Mouse (Mus musculus) neural tube, embryonic 13.5 days (tissue): Measurements from ENCODE around the gene Plce1. TPM values are rescaled to one million over a fixed set of nuclear protein-coding genes. Genes with fewer than 3 reads are reported as not detected.
A peak's percentile ranks its signal among the peaks of the same experiment; 100 is the strongest.

Source experiments
- ATAC-seq: fragments of 200-750 bp; cut with Nextera tagmentation; 2 replicates; pipeline ENCODE4 v1.8.0; 2017; ENCODE audit warnings: low read depth, mild to moderate bottlenecking, moderate TSS enrichment, moderate library complexity
- H3K27ac ChIP-seq: fragments of 300-500 bp; sonication (generic); replicated peaks from 2 replicates; pipeline ENCODE4 v1.5.1; 2015; ENCODE audit warnings: moderate library complexity, mild to moderate bottlenecking, inconsistent platforms
- H3K27me3 ChIP-seq: fragments of 300-500 bp; sonication (generic); 2 replicates; pipeline ENCODE4 v1.6.1; 2015; ENCODE audit warnings: mild to moderate bottlenecking, inconsistent platforms
- H3K36me3 ChIP-seq: fragments of 300-500 bp; sonication (generic); 2 replicates; pipeline ENCODE4 v1.6.1; 2015; ENCODE audit warnings: mild to moderate bottlenecking, inconsistent platforms
- H3K4me1 ChIP-seq: fragments of 300-500 bp; sonication (generic); replicated peaks from 2 replicates; pipeline ENCODE4 v1.6.1; 2015; ENCODE audit warnings: inconsistent platforms
- H3K4me2 ChIP-seq: fragments of 300-500 bp; sonication (generic); 2 replicates; pipeline ENCODE4 v1.6.1; 2015; ENCODE audit warnings: inconsistent platforms, mild to moderate bottlenecking, moderate library complexity
- H3K4me3 ChIP-seq: fragments of 300-500 bp; sonication (generic); 2 replicates; pipeline ENCODE4 v1.5.1; 2015; ENCODE audit warnings: mild to moderate bottlenecking, inconsistent platforms
- H3K9ac ChIP-seq: fragments of 300-500 bp; sonication (generic); 2 replicates; pipeline ENCODE4 v1.6.1; 2015; ENCODE audit warnings: moderate library complexity, mild to moderate bottlenecking, inconsistent platforms
- H3K9me3 ChIP-seq: fragments of 300-500 bp; sonication (generic); 2 replicates; pipeline ENCODE4 v1.6.1; 2016; ENCODE audit warnings: inconsistent platforms
- WGBS: fragments of 180-500 bp; shearing (Covaris S2); methylation state at CpG from one replicate; pipeline ENCODE4 v1.1.7; 2015; 5-methylcytosine and 5-hydroxymethylcytosine counted together
- polyA plus RNA-seq: library from polyadenylated mRNA; unstranded; fragments of >200 nt; fragmentation: Nextera tagmentation; extraction: Ambion mirVana; gene quantifications from 2 replicates; pipeline ENCODE4 v1.2.1, GENCODE M21; 2015

Plce1 gene
- polyA plus RNA-seq, 1 experiment from 2014 or later, result 5.2 TPM

- Histone ChIP-seq H3K27me3 (peaks cover 20% of the 10 kb centered on the region), H3K9ac (no peak overlapping the region), H3K4me1 (peaks cover 52% of the 10 kb centered on the region), H3K9me3 (no peaks in the 10 kb centered on the region), H3K27ac (peak overlapping the region; percentile 73), H3K4me3 (no peak overlapping the region), H3K4me2 (no peak overlapping the region; the same call in 1 of the 2 replicates), H3K36me3 (no peaks in the 10 kb centered on the region)
- ATAC-seq, result no peak
- 12% methylated on average over 5 of the region's 5 CpGs for WGBS
Observed at GRCm38 (mm10) chr19:38478286-38478685, 2.6 kb upstream of the Plce1 start.

- Histone ChIP-seq H3K4me3 (no peak overlapping the region), H3K4me1 (peaks cover 59% of the 10 kb centered on the region), H3K27ac (peak overlapping the region; percentile 73), H3K4me2 (peak overlapping the region; percentile 99), H3K9me3 (no peaks in the 10 kb centered on the region), H3K27me3 (peaks cover 20% of the 10 kb centered on the region), H3K36me3 (no peaks in the 10 kb centered on the region), H3K9ac (no peak overlapping the region)
- WGBS, result 8% methylated on average over 7 of the region's 7 CpGs
- ATAC-seq, result peak; percentile 41
Observed at GRCm38 (mm10) chr19:38478948-38479347, 2.0 kb upstream of the Plce1 start.

- no peak for ATAC-seq
- WGBS, result 79% methylated on average over 5 of the region's 5 CpGs
- H3K9me3 ChIP-seq, result no peaks in the 10 kb centered on the region
- no peaks in the 10 kb centered on the region for H3K36me3 ChIP-seq
- H3K4me2 ChIP-seq, result peak overlapping the region; percentile 99
- peak overlapping the region; percentile 73 for H3K27ac ChIP-seq
- peaks cover 20% of the 10 kb centered on the region for H3K27me3 ChIP-seq
- H3K4me1 ChIP-seq, result peaks cover 61% of the 10 kb centered on the region
- H3K9ac ChIP-seq, result no peak overlapping the region
- H3K4me3 ChIP-seq, result no peak overlapping the region
Observed at GRCm38 (mm10) chr19:38479473-38479872, 1.4 kb upstream of the Plce1 start.

GRCm38 (mm10) chr19:38480156-38480720 is 671 bp upstream of the Plce1 start:
- 9% methylated on average over 12 of the region's 12 CpGs for WGBS
- no peaks in the 10 kb centered on the region for H3K36me3 ChIP-seq
- H3K27ac ChIP-seq, result peak overlapping the region; percentile 73; the same call in 1 of the 2 replicates
- peak overlapping the region; percentile 77 for H3K9ac ChIP-seq
- no peak for ATAC-seq
- peak overlapping the region; percentile 99 for H3K4me2 ChIP-seq
- no peaks in the 10 kb centered on the region for H3K9me3 ChIP-seq
- H3K4me1 ChIP-seq, result peaks cover 61% of the 10 kb centered on the region
- H3K4me3 ChIP-seq, result peak overlapping the region; percentile 73
- H3K27me3 ChIP-seq, result peaks cover 20% of the 10 kb centered on the region

- Histone ChIP-seq H3K9ac (peak overlapping the region; percentile 77), H3K9me3 (no peaks in the 10 kb centered on the region), H3K27ac (no peak overlapping the region), H3K4me2 (peak overlapping the region; percentile 99), H3K27me3 (peaks cover 20% of the 10 kb centered on the region), H3K4me3 (peak overlapping the region; percentile 73), H3K4me1 (peaks cover 74% of the 10 kb centered on the region), H3K36me3 (no peaks in the 10 kb centered on the region)
- 10% methylated on average over 8 of the region's 8 CpGs for WGBS
- ATAC-seq, result no peak
Observed at GRCm38 (mm10) chr19:38481906-38482305, 997 bp downstream of the Plce1 start.

- Histone ChIP-seq H3K4me3 (peak overlapping the region; percentile 73), H3K9me3 (no peaks in the 10 kb centered on the region), H3K27ac (peak overlapping the region; percentile 33), H3K36me3 (no peaks in the 10 kb centered on the region), H3K4me1 (peaks cover 79% of the 10 kb centered on the region), H3K27me3 (peaks cover 20% of the 10 kb centered on the region), H3K4me2 (peak overlapping the region; percentile 99), H3K9ac (peak overlapping the region; percentile 77)
- 18% methylated on average over 19 of the region's 19 CpGs for WGBS
- no peak for ATAC-seq
Observed at GRCm38 (mm10) chr19:38482406-38483181, 1.7 kb downstream of the Plce1 start.

- peaks cover 7% of the 10 kb centered on the region for H3K27me3 ChIP-seq
Observed at GRCm38 (mm10) chr19:38485779-38486555, 5.1 kb downstream of the Plce1 start.

GRCm38 (mm10) chr19:38487501-38487900 is 6.6 kb downstream of the Plce1 start:
- peak overlapping the region; percentile 11; the same call in 1 of the 2 replicates for H3K4me2 ChIP-seq
- no peak for ATAC-seq
- 25% methylated on average over 4 of the region's 4 CpGs for WGBS
- H3K4me1 ChIP-seq, result peaks cover 45% of the 10 kb centered on the region
- peaks cover 5% of the 10 kb centered on the region for H3K27me3 ChIP-seq
- peak overlapping the region; percentile 33; the same call in 1 of the 2 replicates for H3K27ac ChIP-seq
- H3K4me3 ChIP-seq, result no peak overlapping the region
- no peaks in the 10 kb centered on the region for H3K9me3 ChIP-seq
- no peaks in the 10 kb centered on the region for H3K36me3 ChIP-seq
- no peak overlapping the region for H3K9ac ChIP-seq

More at GRCm38 (mm10) chr19:38485779-38486555, 5.1 kb downstream of the Plce1 start:
- Histone ChIP-seq H3K4me2 (peak overlapping the region; percentile 31), H3K9me3 (no peaks in the 10 kb centered on the region), H3K9ac (no peak overlapping the region), H3K27ac (0 out of 2 replicates have a peak overlapping the region, but pooled peaks have one; percentile 5), H3K4me1 (peaks cover 58% of the 10 kb centered on the region), H3K4me3 (no peak overlapping the region), H3K36me3 (no peaks in the 10 kb centered on the region)
- WGBS, result 14% methylated on average over 11 of the region's 11 CpGs
- no peak for ATAC-seq

- Histone ChIP-seq H3K4me1 (peaks cover 38% of the 10 kb centered on the region), H3K27me3 (no peaks in the 10 kb centered on the region; the same call in 1 of the 2 replicates), H3K4me2 (peak overlapping the region; percentile 11; the same call in 1 of the 2 replicates), H3K36me3 (no peaks in the 10 kb centered on the region), H3K9me3 (no peaks in the 10 kb centered on the region), H3K4me3 (no peak overlapping the region), H3K9ac (no peak overlapping the region), H3K27ac (peak overlapping the region; percentile 65)
- ATAC-seq, result no peak
- 33% methylated on average over 9 of the region's 9 CpGs for WGBS
Observed at GRCm38 (mm10) chr19:38488103-38488912, 7.4 kb downstream of the Plce1 start.

GRCm38 (mm10) chr19:38498233-38498632 is 17.3 kb downstream of the Plce1 start:
- WGBS, result 88% methylated on average over 5 of the region's 5 CpGs
- H3K4me1 ChIP-seq, result no peaks in the 10 kb centered on the region
- H3K27me3 ChIP-seq, result no peaks in the 10 kb centered on the region
- H3K9me3 ChIP-seq, result no peaks in the 10 kb centered on the region
- no peak overlapping the region for H3K27ac ChIP-seq
- H3K36me3 ChIP-seq, result 0 out of 2 replicates have a peak, but pooled peaks cover 3% of the 10 kb centered on the region
- no peak for ATAC-seq
- H3K4me2 ChIP-seq, result no peak overlapping the region
- H3K4me3 ChIP-seq, result no peak overlapping the region
- H3K9ac ChIP-seq, result no peak overlapping the region

- WGBS, result 44% methylated on average over 3 of the region's 3 CpGs
- H3K27me3 ChIP-seq, result no peaks in the 10 kb centered on the region
- H3K4me3 ChIP-seq, result no peak overlapping the region
- peaks cover 13% of the 10 kb centered on the region for H3K4me1 ChIP-seq
- H3K36me3 ChIP-seq, result no peaks in the 10 kb centered on the region
- no peak overlapping the region for H3K4me2 ChIP-seq
- no peak for ATAC-seq
- H3K27ac ChIP-seq, result no peak overlapping the region
- no peak overlapping the region for H3K9ac ChIP-seq
- H3K9me3 ChIP-seq, result no peaks in the 10 kb centered on the region
Observed at GRCm38 (mm10) chr19:38504597-38504996, 23.7 kb downstream of the Plce1 start.
